Mouse (Mus musculus) A20 (cell line): ENCODE results near the gene Stxbp6.
"Not testable (repeated sequence)": the region's sequence is repeated elsewhere in the genome, so short reads cannot be mapped to it uniquely, and the experiment has no call there.

Source experiments
- DNase-seq: peaks from one replicate; pipeline ENCODE4 v3.0.0-alpha.2; 2011; ENCODE audit warnings: low read depth, low spot score

Gene Stxbp6

DNA sequence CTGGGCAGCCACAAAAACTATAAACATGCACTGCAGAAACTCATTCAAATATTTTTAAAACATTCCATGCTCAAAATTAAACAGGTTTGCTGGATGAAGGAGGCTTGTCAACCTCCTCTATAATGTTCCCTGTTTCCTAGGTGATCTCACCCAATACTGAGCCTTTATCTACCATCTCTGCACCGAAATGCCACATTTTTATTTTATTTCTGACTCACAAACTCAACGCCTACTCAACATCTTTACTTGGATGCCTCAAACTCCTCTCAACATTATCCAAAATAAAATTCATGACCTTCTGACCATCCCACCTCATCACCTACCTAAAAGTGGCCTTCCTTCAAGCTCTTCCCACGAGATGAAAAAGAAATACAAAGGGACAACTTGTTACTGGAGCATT lies 18.1 kb downstream of the Stxbp6 start:
- no peak for DNase-seq

DNA sequence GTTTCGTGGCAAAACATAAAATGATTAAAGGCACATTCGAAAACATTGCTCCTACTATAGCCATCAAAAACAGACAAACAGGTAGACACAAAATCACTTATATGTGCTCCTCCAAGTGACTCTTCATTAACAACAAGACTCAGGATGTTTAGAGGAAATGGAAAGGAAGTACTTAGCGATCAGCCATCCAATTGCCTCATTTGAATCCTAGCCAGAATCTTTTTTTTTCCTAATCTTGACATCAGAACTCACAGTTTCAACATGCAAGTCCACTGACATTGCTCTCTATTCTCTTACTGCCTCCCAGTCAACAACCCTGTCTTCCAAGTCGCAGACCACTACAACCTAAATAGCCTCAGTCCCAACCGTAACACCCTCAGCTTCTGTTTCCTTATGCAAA lies 21.2 kb downstream of the Stxbp6 start:
- DNase-seq, result no peak

DNA sequence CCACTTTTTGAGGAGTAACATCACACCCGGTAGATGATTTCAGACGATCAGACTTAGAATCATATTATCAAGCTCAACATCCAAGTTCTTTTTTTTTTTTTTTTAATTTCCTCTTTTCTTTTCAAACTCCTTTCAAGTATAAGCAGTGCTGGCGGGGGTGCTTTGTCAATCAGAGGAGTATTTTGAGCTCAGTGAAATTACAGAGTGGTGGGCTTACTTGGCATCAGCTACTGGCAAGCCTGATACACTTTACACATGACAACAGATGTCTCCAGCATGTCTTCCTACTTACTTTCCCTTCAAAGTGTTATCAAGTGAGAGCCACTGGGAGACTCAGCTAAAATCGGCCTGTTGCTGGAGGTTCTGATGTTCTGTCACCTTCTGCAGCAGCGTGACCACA lies 21.6 kb downstream of the Stxbp6 start:
- DNase-seq, result no peak

DNA sequence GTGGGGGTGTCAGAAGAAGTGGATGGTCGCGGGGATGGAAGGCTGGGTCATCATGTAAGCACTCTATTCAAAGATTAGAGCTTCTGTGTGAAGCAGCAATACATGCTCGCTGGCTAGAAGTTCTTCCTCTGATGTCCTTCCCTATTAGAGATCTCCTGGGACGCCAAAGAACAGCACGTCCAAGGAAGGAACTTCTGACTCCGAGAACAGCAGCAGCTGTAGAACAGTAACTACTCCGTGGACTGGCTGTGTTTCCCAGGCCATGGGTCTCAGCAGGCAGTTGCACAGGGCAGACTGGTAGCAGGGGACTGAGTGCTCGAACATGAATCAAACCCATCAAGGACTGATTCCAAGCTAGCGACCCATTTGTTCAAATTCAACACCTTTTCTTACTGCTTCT lies 24.6 kb downstream of the Stxbp6 start:
- no peak for DNase-seq

DNA sequence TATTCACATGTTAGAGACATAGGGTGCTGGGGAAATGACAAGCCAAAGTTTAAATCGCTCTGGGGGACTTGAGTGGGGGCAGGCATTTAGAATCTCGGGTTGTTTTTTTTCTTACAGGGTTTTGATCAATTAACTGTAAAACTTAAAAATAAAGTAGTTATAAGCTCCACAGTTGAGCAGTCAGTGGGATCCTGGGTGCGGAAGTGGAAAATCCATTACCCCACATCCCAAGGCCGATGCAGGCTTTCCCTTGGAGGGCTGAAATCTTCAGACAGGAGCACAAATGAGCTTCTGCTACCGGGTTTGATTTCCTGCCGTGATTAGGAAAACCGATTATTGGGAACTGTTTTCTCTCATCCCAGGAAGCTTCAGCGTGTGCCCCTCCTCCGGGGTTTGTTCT lies 26.8 kb downstream of the Stxbp6 start:
- not testable (repeated sequence) for DNase-seq

DNA sequence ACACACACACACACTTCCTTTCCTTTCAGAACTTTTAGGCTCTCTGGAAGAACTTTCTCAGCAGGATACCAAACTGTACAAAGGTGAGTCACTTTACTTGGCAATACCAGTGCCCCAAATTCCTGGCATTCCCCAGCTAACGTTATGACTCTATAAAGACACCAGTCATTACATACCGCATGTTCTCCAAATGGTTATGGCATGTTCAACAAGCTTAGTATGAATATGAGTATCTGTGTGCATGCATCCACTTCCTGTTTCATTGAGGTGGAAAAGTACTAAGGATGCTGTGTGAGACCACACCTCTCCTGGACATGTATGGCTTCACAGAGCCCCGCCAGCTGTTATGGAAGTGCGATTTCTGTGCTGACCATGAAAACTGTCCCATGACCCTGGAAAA lies 27.3 kb downstream of the Stxbp6 start:
- DNase-seq, result no peak

DNA sequence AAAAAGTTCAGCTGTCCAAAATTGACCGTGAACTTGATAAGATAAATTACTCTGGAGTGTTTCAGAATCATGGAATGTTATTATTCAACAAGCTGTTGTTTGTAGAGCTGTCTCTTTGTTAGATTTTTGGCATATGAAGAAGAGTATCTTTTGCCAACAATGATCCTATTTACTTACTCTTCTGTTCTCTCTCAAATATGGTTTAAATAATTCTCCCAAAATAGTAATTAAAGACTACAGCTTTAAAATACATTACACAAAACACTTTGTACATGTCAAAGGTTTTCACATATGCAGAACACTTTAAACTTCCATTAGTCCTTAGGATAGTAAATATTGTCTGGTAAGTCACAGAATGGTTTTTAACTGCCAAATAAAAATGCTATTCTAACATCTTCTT lies 29.9 kb downstream of the Stxbp6 start:
- DNase-seq, result no peak

DNA sequence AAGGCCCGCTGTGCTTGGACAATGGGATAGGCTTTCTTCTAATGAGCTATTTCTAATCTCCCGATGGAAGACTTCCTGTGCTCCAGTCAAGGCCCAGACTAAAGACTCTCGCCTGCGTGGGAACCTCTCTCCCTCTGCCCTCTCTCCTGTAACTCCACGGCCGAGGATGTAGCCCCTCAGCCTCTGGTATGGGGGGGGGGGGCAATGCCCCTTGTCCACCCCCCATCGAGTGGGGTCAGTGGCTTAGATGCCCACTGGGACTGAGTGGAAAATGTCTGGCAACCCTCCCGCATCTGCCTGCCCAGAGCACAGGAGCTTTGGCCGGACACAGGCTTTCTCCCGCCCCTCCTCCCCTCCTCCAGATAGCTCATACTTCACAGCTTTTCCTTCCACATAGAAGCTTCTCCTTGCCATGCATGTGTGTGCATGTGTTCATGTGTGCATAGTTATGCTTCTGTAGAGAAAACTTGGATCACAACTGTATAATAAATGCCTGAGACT lies 31.9 kb downstream of the Stxbp6 start:
- no peak for DNase-seq

DNA sequence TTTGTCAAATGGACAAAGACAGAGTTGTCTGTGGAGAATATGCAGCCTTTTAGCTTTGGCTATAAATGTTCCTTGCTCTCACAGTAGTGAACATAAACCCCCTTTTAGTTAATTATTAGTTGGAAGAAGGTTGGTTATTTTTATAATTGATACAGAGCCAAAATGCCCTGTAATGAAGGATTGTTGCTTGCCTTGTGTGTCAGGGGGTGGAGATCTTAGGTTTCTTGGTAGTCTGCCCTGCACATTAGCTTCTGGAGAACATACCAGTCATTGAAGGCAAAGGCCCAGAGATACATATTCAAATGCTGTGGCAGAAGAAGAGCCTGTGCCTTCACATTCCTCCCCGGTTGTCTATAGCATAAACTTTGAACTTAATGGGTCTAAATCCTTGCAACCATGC lies 37.0 kb downstream of the Stxbp6 start:
- no peak for DNase-seq

DNA sequence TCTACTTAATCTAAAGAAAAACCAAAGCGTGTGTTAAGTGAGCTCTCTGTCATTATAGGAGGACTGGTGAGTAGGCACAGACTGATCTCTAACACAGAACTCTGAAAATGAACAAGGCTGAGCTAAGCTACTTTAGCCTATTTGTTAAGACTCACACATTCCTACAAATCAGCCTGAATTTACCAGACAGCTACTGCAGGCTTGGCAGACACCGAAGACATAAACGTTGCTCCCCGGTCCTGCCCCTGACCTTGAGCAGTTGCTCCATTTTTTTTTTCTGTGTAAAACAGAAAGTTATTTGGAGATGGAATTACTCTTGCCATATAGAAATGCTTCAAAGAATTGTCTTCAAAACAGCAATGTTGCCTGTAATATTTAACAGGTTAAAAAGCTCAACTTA lies 37.4 kb downstream of the Stxbp6 start:
- DNase-seq, result no peak

DNA sequence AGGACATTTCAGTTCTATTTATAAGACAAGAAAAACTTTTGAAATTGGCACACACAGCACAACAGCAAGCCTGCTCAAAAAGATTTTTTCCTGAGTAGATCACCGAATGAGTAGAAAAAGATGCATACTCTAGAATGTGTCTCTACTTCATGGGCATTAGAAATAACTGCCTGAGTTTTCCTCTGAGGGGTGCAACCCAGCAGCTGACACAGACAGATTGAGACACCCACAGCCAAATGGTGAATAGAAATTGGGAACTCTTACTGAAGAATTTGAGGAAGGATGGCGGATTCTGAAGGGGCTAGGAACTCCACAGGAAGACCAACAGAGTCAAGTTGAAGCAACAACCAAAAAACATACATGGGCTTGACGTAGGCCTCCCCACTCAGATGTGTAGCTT lies 43.8 kb downstream of the Stxbp6 start:
- DNase-seq, result no peak

DNA sequence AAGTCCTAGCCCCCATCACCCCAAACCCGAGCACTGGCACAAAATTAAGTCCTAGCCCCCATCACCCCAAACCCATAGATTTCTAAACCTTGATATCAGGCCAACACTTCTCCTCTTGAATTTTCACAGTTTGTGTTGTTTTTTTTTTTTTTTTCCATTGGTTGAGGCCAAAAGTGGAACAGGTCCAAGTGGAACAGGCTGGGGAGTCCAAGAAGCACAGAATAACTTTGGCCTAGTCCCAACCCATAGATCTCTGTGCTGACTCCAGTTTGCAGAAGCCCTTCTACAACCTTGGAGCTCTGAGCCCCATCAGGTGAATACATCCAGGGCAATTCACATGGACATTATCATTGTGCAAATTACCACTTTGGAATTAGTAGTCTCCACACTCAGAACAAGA lies 48.2 kb downstream of the Stxbp6 start:
- DNase-seq, result no peak

DNA sequence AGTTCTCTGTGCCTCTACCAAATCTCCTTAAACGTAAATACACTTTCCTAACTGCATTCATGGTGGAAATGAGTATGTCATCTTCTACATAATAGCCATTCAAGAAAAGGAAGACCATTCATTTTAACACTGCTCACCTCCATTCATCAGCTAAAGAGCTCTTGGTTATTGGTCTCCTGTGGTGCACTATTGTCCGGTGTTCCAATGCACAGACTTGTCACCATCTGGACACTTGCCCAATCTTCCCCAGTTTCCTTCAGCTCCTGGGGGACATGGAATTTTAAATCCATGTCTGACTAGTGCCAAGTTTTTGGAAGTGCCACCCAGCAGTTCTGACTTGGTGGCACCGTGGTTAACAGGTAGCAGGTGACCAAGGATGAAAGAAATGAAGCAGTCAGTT lies 54.5 kb downstream of the Stxbp6 start:
- DNase-seq, result no peak

DNA sequence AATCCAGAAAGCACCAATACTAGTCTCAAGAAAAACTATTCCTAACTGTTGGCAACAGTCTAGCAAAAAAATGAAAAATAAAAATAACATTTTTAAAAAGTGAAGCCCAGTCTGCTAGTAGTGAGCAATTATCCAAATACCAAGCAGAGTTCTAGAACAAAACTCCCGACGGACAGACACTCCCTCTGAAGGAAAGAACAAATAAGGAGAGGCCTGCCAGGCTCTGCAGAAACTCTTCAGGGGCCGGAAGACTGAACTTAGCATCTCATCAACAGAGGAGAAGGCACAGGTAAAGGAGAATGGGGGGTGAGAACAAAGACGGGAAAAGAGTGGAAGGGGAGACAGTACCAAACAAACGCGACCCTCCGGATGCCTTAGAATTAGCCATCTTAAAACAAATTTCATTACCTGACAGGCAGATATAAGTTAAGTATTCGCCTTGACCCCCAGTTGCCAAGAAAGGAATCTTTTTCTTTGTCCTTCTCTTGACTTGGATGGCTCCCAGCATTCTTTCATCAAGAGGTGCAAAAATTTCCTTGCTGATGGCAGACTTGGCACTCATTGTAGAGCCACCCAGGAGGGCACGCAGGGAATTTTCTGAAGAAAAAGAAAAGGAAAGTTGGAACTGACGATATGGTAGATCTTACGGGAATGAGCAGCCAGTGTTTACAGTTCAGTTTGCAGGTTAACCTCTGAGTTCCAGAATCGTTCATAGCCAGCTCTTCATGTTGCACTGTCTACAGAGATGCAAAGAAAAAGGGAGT lies 55.3 kb downstream of the Stxbp6 start:
- DNase-seq, result no peak

DNA sequence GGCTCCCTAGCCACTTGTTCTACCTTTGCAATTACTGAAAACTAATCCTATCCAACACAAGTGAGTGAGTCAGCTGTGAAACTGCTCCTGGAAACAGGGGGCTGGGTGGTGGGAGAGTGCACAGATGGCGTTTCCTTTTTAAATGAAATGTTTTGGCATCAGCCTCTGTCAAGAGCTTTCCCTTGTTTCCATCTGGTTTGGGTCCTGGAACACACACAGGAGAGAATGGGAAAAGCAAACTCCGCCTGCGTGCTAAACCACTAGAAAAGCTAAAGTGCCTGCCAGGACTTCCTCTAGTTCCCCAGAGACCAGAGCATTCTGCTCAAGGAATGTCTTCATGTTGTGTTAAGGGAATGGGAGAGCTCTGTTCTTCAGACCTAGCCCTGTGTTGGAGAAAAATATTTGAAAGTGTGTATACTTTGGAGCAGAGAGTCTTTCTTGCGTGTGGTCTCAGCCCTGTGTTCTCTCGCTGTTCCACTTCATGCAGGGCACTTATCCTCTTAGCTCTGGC lies 61.2 kb downstream of the Stxbp6 start:
- DNase-seq, result no peak

DNA sequence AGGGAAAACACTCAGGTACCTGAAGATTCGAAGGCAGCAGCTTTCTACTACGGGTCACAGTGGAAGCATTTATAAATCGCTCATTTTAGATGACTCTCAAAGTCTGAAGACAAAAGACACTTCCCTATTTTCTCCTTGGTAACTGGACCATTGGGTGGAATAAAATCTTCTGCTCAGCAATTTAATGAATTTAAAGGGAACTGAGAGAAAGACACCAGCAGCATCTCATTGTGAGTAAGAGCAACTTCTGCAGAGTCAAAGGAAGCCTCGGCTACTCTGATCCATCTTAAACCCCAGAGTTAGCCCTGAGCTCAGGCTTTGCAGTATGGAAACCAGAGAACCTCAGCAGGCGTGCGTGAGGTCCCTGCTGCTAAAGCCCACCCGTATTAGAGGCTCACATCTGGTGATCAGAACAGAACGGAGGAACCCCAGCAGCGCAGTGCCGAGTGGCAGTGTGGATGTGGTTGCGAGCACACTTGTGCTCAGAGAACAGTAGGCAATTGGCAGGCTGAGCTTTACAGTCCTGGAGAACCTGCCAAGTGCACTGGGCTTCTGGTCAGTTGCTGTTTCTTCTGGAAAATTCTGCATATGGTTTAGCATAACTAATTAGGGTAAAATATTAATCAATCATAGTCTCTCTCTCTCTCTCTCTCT lies 62.9 kb downstream of the Stxbp6 start:
- no peak for DNase-seq

DNA sequence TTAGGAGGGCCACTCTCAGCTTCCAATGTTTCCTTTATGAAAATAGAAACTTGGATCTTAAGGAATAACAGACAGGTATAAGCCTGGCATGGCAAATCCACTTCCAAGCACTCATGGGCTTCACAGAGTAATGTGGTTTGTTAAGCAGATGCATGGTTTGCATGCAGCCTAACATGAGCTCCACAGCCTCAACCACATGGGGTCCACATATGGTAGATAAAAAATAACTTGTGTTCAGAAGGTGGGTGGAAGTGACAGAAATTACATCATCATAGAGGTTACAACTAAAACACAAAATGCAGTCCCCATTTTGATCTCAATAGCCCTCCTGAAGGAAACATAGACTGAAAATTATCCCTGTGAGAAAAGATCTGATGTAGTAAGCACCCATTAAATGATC lies 63.5 kb downstream of the Stxbp6 start:
- DNase-seq, result no peak

DNA sequence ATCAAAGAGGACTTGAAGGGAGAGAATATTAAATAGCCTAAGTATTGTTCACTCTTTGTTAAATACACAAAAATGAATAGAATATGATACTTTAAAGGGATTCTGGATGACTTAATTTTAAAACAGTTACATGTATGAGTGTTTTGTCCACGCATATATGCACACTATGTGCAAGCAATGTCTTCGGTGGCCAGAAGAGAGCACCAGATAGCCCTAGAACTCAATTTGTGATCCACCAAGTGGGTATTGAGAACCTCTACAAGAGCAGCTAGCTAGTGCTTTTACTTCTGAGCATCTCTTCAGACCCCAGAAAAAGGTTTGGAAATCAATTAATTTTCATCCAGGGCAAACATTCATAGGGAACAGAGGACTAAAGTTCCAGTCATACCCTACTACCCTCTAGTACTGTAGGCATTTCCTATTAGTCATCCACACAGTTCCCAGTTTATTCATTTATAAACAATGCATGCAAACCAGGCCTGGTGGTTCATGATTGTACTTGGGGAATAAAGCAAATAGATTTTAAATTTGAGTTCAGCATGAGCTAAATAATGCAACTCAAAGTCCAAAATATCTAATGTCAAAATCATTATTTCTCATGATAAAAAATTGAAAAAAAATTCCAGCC lies 64.4 kb downstream of the Stxbp6 start:
- no peak for DNase-seq

DNA sequence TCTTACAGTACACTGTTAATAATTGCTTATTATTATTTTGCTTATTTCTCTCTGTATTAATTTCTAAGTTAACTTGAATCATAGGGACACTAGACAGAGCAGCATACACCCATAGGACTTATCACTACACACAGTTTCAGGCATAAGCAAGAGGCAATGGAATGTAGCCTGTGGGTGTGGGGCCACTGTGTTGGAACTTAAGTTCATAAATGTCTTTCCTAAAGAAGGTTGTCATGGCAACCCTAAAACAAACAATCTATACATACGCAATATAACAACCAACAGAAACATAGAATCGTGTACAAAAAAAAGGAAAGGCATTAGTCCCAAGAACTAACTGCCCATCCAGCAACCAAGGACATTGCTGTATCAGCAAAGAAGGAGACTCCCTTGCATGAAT lies 67.9 kb downstream of the Stxbp6 start:
- no peak for DNase-seq

DNA sequence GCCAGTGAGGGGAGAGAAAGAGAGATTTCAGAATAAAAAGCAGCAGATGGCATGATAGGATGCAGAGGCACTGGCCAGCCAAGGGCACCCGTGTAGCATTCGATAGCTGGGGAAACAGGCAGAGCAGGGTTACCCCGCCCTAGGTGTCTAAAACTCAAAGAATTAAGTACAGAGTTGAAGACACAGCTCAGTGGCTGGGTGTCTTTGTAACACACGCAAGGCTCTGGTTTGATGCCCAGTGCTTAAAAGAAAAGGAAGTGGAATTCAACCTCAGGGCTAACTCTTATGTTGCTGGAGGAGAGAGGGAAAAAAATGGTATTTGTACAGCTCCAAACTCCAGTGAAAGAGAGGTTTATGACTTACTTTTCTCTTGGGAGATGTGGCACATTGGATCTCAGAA lies 68.5 kb downstream of the Stxbp6 start:
- no peak for DNase-seq

DNA sequence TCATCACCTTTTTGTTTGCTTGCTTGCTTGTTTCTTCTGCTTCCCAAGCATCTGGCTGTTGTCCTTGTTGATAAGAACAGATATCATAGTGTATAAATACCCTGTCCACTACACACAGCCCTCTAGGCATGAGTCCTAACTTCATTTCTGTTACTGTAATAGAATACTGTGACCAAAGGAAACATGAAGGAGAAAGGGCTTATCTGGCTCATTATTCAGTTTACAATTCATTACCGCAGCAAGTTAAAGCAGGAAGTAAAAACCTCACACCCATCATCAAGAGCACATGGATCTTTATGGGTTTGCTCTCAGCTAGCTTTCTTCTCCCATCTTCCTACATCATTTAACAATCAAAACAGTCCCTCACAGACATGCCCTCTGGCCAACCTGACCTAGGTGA lies 72.5 kb downstream of the Stxbp6 start:
- no peak for DNase-seq

DNA sequence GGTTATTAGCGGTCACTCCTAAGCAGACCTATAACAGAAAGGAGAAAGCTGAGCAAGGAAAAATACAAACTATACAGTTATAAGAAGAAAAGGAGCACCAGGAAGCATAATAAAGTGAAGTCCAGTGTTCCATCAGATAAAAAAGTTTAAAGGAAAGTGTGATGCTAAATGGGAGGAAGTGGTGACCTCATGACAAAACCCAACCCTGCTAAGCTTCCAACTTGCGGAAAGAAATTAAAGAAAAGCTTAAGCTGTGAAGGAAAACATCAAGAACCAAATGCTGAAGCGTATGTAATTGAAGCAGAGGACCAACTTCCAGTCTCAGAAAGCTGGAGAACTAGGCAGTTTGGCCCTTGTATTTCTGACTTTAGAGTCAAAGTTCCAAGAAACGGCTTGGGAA lies 77.1 kb downstream of the Stxbp6 start:
- DNase-seq, result no peak

DNA sequence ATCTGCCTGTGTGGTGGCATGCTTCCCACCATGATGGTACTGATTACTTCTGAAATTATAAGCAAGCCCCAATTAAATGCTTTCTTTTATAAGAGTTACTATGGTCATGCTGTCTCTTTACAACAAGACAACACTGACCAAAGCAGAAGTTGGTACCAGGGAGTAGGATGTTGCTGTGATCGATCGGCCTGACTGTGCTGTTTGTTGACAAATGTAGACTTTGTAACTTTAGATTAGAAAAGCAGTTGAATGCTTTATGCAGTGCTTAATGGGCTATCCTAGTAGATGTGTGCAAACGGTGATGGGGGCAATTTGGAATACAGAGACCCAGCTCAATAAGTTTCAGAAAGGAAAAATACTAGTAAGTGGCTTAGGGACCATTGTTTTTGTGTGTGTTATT lies 77.6 kb downstream of the Stxbp6 start:
- DNase-seq, result no peak
